ENCODE assay signal across 8 mouse cellular contexts in genomic region chr17:22424636-22425354, GRCm38 (mm10). TPM values are rescaled to one million over a fixed set of nuclear protein-coding genes. Genes with fewer than 3 reads are reported as not detected.
A peak's percentile ranks its signal among the peaks of the same experiment; 100 is the strongest.
DNase-seq lines count a peak whose midpoint lies in the region; ATAC-seq and TF ChIP-seq lines count a peak whose summit lies in the region.

No protein-coding gene starts in this region.

- TF ChIP-seq POLR2A in testis, adult 2 months (IDR thresholded peaks at IDR 0.05; ENCODE audit: control insufficient read depth, low read depth, low read length) = no peak

- no peaks in the 10 kb centered on the region for H3K27me3 ChIP-seq in testis, adult 2 months (ENCODE audit: control insufficient read depth, insufficient read depth, low read length)
- H3K27me3 ChIP-seq in forebrain, embryonic 16.5 days (replicated peaks; ENCODE audit: control insufficient read depth, insufficient read depth, low read length) = no peaks in the 10 kb centered on the region; the same call in 1 of the 2 replicates
- no peaks in the 10 kb centered on the region for H3K27me3 ChIP-seq in intestine, embryonic 16.5 days (replicated peaks; ENCODE audit: control insufficient read depth, insufficient read depth, low read length)

- peak overlapping the region; percentile 15; the same call in 1 of the 2 replicates for H3K4me3 ChIP-seq in testis, adult 2 months (ENCODE audit: control insufficient read depth, low read depth, low read length)
- H3K4me3 ChIP-seq in brown adipose tissue, adult 24 weeks (ENCODE audit: insufficient read depth, low read depth, low read length) = peak overlapping the region; percentile 100
- H3K4me3 ChIP-seq in forebrain, embryonic 16.5 days (replicated peaks; ENCODE audit: low read length) = peak overlapping the region; percentile 79
- H3K4me3 ChIP-seq in intestine, embryonic 16.5 days (ENCODE audit: low read length) = peak overlapping the region; percentile 65

- no peak for DNase-seq in testis, postnatal 10 days (ENCODE audit: low spot score)
- peak; percentile 10 for DNase-seq in lung, postnatal 36 days
- peak; percentile 6 for DNase-seq in yolk sac, embryonic 10.5 days (ENCODE audit: low spot score)
- DNase-seq in right cerebral cortex, postnatal 36 days (ENCODE audit: low spot score in 2 of 2) = no peak

- ATAC-seq in forebrain, embryonic 16.5 days = peak; percentile 19
- ATAC-seq in intestine, embryonic 16.5 days = peak; percentile 60

- H3K4me1 ChIP-seq in testis, adult 2 months (ENCODE audit: control insufficient read depth, insufficient read depth, low read length) = peaks cover 2% of the 10 kb centered on the region; the same call in 1 of the 2 replicates
- H3K4me1 ChIP-seq in brown adipose tissue, adult 24 weeks (ENCODE audit: control insufficient read depth, insufficient read depth, insufficient read length, low read length) = no peaks in the 10 kb centered on the region
- peaks cover 12% of the 10 kb centered on the region for H3K4me1 ChIP-seq in forebrain, embryonic 16.5 days (replicated peaks; ENCODE audit: control insufficient read depth, insufficient read depth, low read length)
- no peaks in the 10 kb centered on the region for H3K4me1 ChIP-seq in intestine, embryonic 16.5 days (ENCODE audit: control insufficient read depth, insufficient read depth, low read length)

- H3K9me3 ChIP-seq in forebrain, embryonic 16.5 days (ENCODE audit: control insufficient read depth, low read length) = no peaks in the 10 kb centered on the region
- H3K9me3 ChIP-seq in intestine, embryonic 16.5 days (ENCODE audit: control insufficient read depth, low read length) = no peaks in the 10 kb centered on the region

- TF ChIP-seq CTCF in testis, adult 2 months (IDR thresholded peaks at IDR 0.05; ENCODE audit: control insufficient read depth, insufficient read depth, insufficient replicate concordance, low read depth, low read length) = no peak

- H3K9ac ChIP-seq in forebrain, embryonic 16.5 days (replicated peaks; ENCODE audit: low read depth, low read length) = peak overlapping the region; percentile 69
- peak overlapping the region; percentile 69 for H3K9ac ChIP-seq in intestine, embryonic 16.5 days (ENCODE audit: low read depth, low read length)

- peak overlapping the region; percentile 79 for H3K4me2 ChIP-seq in forebrain, embryonic 16.5 days (ENCODE audit: low read length)
- peak overlapping the region; percentile 47 for H3K4me2 ChIP-seq in intestine, embryonic 16.5 days (ENCODE audit: low read depth, low read length)

- H3K27ac ChIP-seq in testis, adult 2 months (ENCODE audit: control insufficient read depth, insufficient read depth, low read depth, low read length) = no peak overlapping the region
- H3K27ac ChIP-seq in brown adipose tissue, adult 24 weeks (replicated peaks; ENCODE audit: low read depth, low read length) = no peak overlapping the region; the same call in 1 of the 2 replicates
- H3K27ac ChIP-seq in forebrain, embryonic 16.5 days (ENCODE audit: low read length) = peak overlapping the region; percentile 44
- H3K27ac ChIP-seq in intestine, embryonic 16.5 days (ENCODE audit: low read length) = peak overlapping the region; percentile 94

- H3K36me3 ChIP-seq in testis, adult 2 months (ENCODE audit: control insufficient read depth, insufficient read depth, low read length) = no peaks in the 10 kb centered on the region
- H3K36me3 ChIP-seq in forebrain, embryonic 16.5 days (ENCODE audit: control insufficient read depth, insufficient read depth) = peaks cover under 1% of the 10 kb centered on the region; the same call in 1 of the 2 replicates
- H3K36me3 ChIP-seq in intestine, embryonic 16.5 days (ENCODE audit: control insufficient read depth, insufficient read depth, low read length) = no peaks in the 10 kb centered on the region

- 1% methylated on average over 12 of the region's 12 CpGs for WGBS in forebrain, embryonic 16.5 days
- 1% methylated on average over 12 of the region's 12 CpGs for WGBS in intestine, embryonic 16.5 days

RNA-seq across cellular contexts. Expression of gene Zfp946, which starts 0.8 kb away (rescaled TPM):
- polyA plus RNA-seq in testis, adult 2 months (2012; rRNA removed) = 0.54 and 1.0 TPM in 2 replicates
- 8.5 and 9.1 TPM in 2 replicates for polyA plus RNA-seq in brown adipose tissue, adult 24 weeks (2012; ENCODE audit: insufficient read depth, insufficient read length, missing spikeins)
- polyA plus RNA-seq in forebrain, embryonic 16.5 days (2015; fragmentation: Nextera tagmentation; extraction: Ambion mirVana) = 41.4 and 44.5 TPM in 2 replicates
- polyA plus RNA-seq in intestine, embryonic 16.5 days (2015; fragmentation: Nextera tagmentation; extraction: Ambion mirVana) = 13.3 and 15.1 TPM in 2 replicates

Comparison
In these comparisons a context has a peak if more than half of its experiments do, and no peak if none do; other contexts are left out.
1. H3K27ac ChIP-seq: peak in forebrain, embryonic 16.5 days (single experiment) and intestine, embryonic 16.5 days (single experiment); none in testis, adult 2 months (single experiment) and brown adipose tissue, adult 24 weeks (single experiment).
2. H3K4me3 ChIP-seq: peak in every context shown above with its lines; median percentile 100 in brown adipose tissue, adult 24 weeks; 79 in forebrain, embryonic 16.5 days; 65 in intestine, embryonic 16.5 days; 15 in testis, adult 2 months.
3. DNase-seq: peak in lung, postnatal 36 days (single experiment) and yolk sac, embryonic 10.5 days (single experiment); none in testis, postnatal 10 days (single experiment) and right cerebral cortex, postnatal 36 days (0 of 2).